In the genomic region with DNA sequence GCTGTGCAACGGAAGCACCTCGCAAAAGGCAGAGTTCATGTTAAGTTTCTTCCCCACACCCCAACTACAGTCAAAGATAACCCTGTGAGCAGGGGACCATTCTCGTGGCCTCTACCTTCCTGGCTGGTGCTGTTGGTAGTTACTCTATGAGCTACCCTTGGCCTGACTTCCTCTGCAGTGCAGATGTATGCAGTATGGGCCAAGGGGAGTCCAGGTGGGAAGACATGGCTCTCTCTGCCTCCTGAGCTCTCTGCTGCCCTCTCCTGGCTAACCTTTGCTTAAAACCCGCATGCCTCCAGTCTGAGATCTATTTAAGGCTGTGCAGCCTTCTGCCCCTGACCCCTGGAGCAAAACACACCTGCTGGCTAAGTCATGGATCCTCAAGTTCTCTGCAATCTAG, we compare ENCODE assay signal across 10 mouse cellular contexts. TPM values are rescaled to one million over a fixed set of nuclear protein-coding genes. Genes with fewer than 3 reads are reported as not detected.
A peak's percentile ranks its signal among the peaks of the same experiment; 100 is the strongest.
DNase-seq lines count a peak whose midpoint lies in the region; ATAC-seq and TF ChIP-seq lines count a peak whose summit lies in the region.
"Had no signal": no experiment of that assay in that cellular context is flagged by ENCODE, and none has a peak within 500 bp of the region (broad histone marks: within the 10 kb centered on the region; RNA-seq: fewer than 3 reads in every experiment).

No protein-coding gene starts in this region.

- DNase-seq in heart, adult 11 months = peak; percentile 74
- no peak for DNase-seq in heart, postnatal 25 days (ENCODE audit: low spot score)
- peak; percentile 67 for DNase-seq in A20 (ENCODE audit: low read depth, low spot score)
- no peak for DNase-seq in brain, embryonic 14.5 days (ENCODE audit: low read depth)
- DNase-seq in lung, postnatal 36 days = peak; percentile 37
- no peak for DNase-seq in frontal cortex, adult 2 months (ENCODE audit: extremely low spot score in 1 of 2, low spot score in 1 of 2)
- DNase-seq in urinary bladder, postnatal 25 days (ENCODE audit: low spot score) = no peak

- 78% methylated on average over 4 of the region's 4 CpGs for WGBS in midbrain, embryonic 13.5 days

- H3K27me3 ChIP-seq in midbrain, embryonic 13.5 days = no peaks in the 10 kb centered on the region
- H3K27me3 ChIP-seq: heart, embryonic 15.5 days; midbrain, embryonic 12.5 days had no signal

- peak; percentile 44; the same call in 1 of the 2 replicates for TF ChIP-seq CTCF in brain, embryonic 14.5 days (IDR thresholded peaks at IDR 0.05; ENCODE audit: borderline replicate concordance, extremely low read depth, insufficient read depth, insufficient read length)

- H3K9ac ChIP-seq in midbrain, embryonic 13.5 days (replicated peaks) = no peak overlapping the region
- H3K9ac ChIP-seq: heart, embryonic 15.5 days; midbrain, embryonic 12.5 days had no signal

- no peaks in the 10 kb centered on the region for H3K4me1 ChIP-seq in midbrain, embryonic 13.5 days (replicated peaks)
- H3K4me1 ChIP-seq: midbrain, embryonic 12.5 days had no signal

- TF ChIP-seq POLR2A in brain, embryonic 14.5 days (IDR thresholded peaks at IDR 0.05; ENCODE audit: borderline replicate concordance, extremely low read depth, insufficient read depth, insufficient read length, poor library complexity, severe bottlenecking) = no peak

- no peak overlapping the region for H3K4me3 ChIP-seq in midbrain, embryonic 13.5 days (replicated peaks)
- H3K4me3 ChIP-seq: heart, embryonic 15.5 days; midbrain, embryonic 12.5 days had no signal

- H3K4me2 ChIP-seq in midbrain, embryonic 13.5 days (replicated peaks) = no peak overlapping the region
- H3K4me2 ChIP-seq: heart, embryonic 15.5 days; midbrain, embryonic 12.5 days had no signal

- intact Hi-C loops in heart, postnatal 25 days (cut with DNase I) = no loop called here

- no peaks in the 10 kb centered on the region for H3K9me3 ChIP-seq in midbrain, embryonic 13.5 days
- H3K9me3 ChIP-seq: heart, embryonic 15.5 days had no signal

- no peak overlapping the region for H3K27ac ChIP-seq in midbrain, embryonic 13.5 days
- H3K27ac ChIP-seq: heart, embryonic 15.5 days; midbrain, embryonic 12.5 days had no signal

- no peaks in the 10 kb centered on the region for H3K36me3 ChIP-seq in midbrain, embryonic 13.5 days
- H3K36me3 ChIP-seq: heart, embryonic 15.5 days; midbrain, embryonic 12.5 days had no signal

- no peak for ATAC-seq in midbrain, embryonic 13.5 days

RNA-seq across cellular contexts. Expression of a gene that starts 10.2 kb away (rescaled TPM):
- 1 to 10 TPM; 1.0 to 1.2 TPM for total RNA-seq in heart, postnatal 25 days (2021)
- 0.04 and 0.07 TPM in 2 replicates for polyA plus RNA-seq in brain, embryonic 14.5 days (2012; rRNA removed)
- 0.22 and 0.59 TPM in 2 replicates for polyA plus RNA-seq in frontal cortex, adult 2 months (2012; rRNA removed)
- polyA plus RNA-seq in midbrain, embryonic 13.5 days (2015; fragmentation: Nextera tagmentation; extraction: Ambion mirVana) = 0.05 TPM in 1 of 2 replicates, not detected in the other

RNA-seq across cellular contexts. Expression of a gene that starts 34.1 kb away (rescaled TPM):
- total RNA-seq in heart, postnatal 25 days (2021) = under 1 TPM; 0.81 to 0.99 TPM
- 0.53 and 0.60 TPM in 2 replicates for polyA plus RNA-seq in brain, embryonic 14.5 days (2012; rRNA removed)
- 0.54 and 0.57 TPM in 2 replicates for polyA plus RNA-seq in frontal cortex, adult 2 months (2012; rRNA removed)
- polyA plus RNA-seq in midbrain, embryonic 13.5 days (2015; fragmentation: Nextera tagmentation; extraction: Ambion mirVana) = 0.55 and 0.67 TPM in 2 replicates

RNA-seq across cellular contexts. Expression of a gene that starts 45.0 kb away (rescaled TPM):
- not detected for total RNA-seq in heart, postnatal 25 days (2021)
- polyA plus RNA-seq in brain, embryonic 14.5 days (2012; rRNA removed) = 0.15 TPM in 1 of 2 replicates, not detected in the other
- polyA plus RNA-seq in frontal cortex, adult 2 months (2012; rRNA removed) = not detected in 2 replicates
- not detected in 2 replicates for polyA plus RNA-seq in midbrain, embryonic 13.5 days (2015; fragmentation: Nextera tagmentation; extraction: Ambion mirVana)
- polyA plus RNA-seq: heart, embryonic 15.5 days; midbrain, embryonic 12.5 days had no signal

Comparison
In these comparisons a context has a peak if more than half of its experiments do, and no peak if none do; other contexts are left out.
1. DNase-seq: peak in heart, adult 11 months (single experiment), A20 (single experiment) and lung, postnatal 36 days (single experiment); none in heart, postnatal 25 days (single experiment), brain, embryonic 14.5 days (single experiment), frontal cortex, adult 2 months (0 of 2) and urinary bladder, postnatal 25 days (single experiment).